9 mouse cellular contexts compared by ENCODE assay signal in genomic region chr10:80345122-80345521, GRCm38 (mm10). TPM values are rescaled to one million over a fixed set of nuclear protein-coding genes. Genes with fewer than 3 reads are reported as not detected.
DNase-seq lines count a peak whose midpoint lies in the region; ATAC-seq and TF ChIP-seq lines count a peak whose summit lies in the region.
"Had no signal": no experiment of that assay in that cellular context is flagged by ENCODE, and none has a peak within 500 bp of the region (broad histone marks: within the 10 kb centered on the region; RNA-seq: fewer than 3 reads in every experiment).

No protein-coding gene starts in this region.

- H3K36me3 ChIP-seq in limb, embryonic 13.5 days = no peaks in the 10 kb centered on the region
- H3K36me3 ChIP-seq in stomach, embryonic 14.5 days (ENCODE audit: control insufficient read depth, insufficient read depth, low read length) = no peaks in the 10 kb centered on the region

- DNase-seq in gastrocnemius, adult 2 months = peak; percentile 68
- no peak for DNase-seq in gastrocnemius, postnatal 4 days (ENCODE audit: low spot score in 2 of 2)
- peak; percentile 48 for DNase-seq in retina, postnatal 1 day
- DNase-seq in retina, embryonic 14.5 days (ENCODE audit: low spot score) = no peak
- no peak for DNase-seq in adrenal gland, postnatal 4 days (ENCODE audit: low spot score in 2 of 2)
- no peak for DNase-seq in adrenal gland, adult 18-20 months (ENCODE audit: low spot score in 2 of 2)
- DNase-seq: cerebellum, adult 18-20 months had no signal

- no peak for TF ChIP-seq CTCF in gastrocnemius, adult 2 months (IDR thresholded peaks at IDR 0.05)

- H3K4me3 ChIP-seq in gastrocnemius, adult 2 months = peak overlapping the region; percentile 70
- H3K4me3 ChIP-seq in limb, embryonic 13.5 days = peak overlapping the region; percentile 16
- H3K4me3 ChIP-seq in stomach, embryonic 14.5 days (ENCODE audit: low read depth, low read length) = 0 out of 2 replicates have a peak overlapping the region, but pooled peaks have one; percentile 5

- WGBS in limb, embryonic 13.5 days = under 1% methylated on average over 15 of the region's 16 CpGs
- 4% methylated on average over 16 of the region's 16 CpGs for WGBS in stomach, embryonic 14.5 days

- peaks cover 100% of the 10 kb centered on the region for H3K27me3 ChIP-seq in limb, embryonic 13.5 days
- peaks cover 67% of the 10 kb centered on the region for H3K27me3 ChIP-seq in stomach, embryonic 14.5 days (ENCODE audit: control insufficient read depth, insufficient read depth, low read length)

- peaks cover 51% of the 10 kb centered on the region for H3K4me1 ChIP-seq in limb, embryonic 13.5 days
- H3K4me1 ChIP-seq in stomach, embryonic 14.5 days (ENCODE audit: control insufficient read depth, insufficient read depth, low read length) = peaks cover 40% of the 10 kb centered on the region

- H3K9ac ChIP-seq in limb, embryonic 13.5 days = peak overlapping the region; percentile 31; the same call in 1 of the 2 replicates
- H3K9ac ChIP-seq in stomach, embryonic 14.5 days (replicated peaks; ENCODE audit: low read depth, low read length) = no peak overlapping the region

- H3K4me2 ChIP-seq in limb, embryonic 13.5 days (replicated peaks) = peak overlapping the region; percentile 34
- H3K4me2 ChIP-seq in stomach, embryonic 14.5 days (replicated peaks; ENCODE audit: low read depth, low read length) = peak overlapping the region; percentile 17; the same call in 1 of the 2 replicates

- no peak for ATAC-seq in limb, embryonic 13.5 days (ENCODE audit: low FRiP score, low read depth)
- ATAC-seq in stomach, embryonic 14.5 days (ENCODE audit: insufficient number of reproducible peaks, insufficient read depth, low FRiP score, low read depth) = no peak

- intact Hi-C loops in gastrocnemius, adult 2 months (cut with DNase I) = no loop called here

- peak overlapping the region; percentile 86 for H3K27ac ChIP-seq in gastrocnemius, adult 2 months
- H3K27ac ChIP-seq in limb, embryonic 13.5 days = no peak overlapping the region
- H3K27ac ChIP-seq in stomach, embryonic 14.5 days (ENCODE audit: low read length) = no peak overlapping the region

- H3K9me3 ChIP-seq in limb, embryonic 13.5 days = no peaks in the 10 kb centered on the region
- H3K9me3 ChIP-seq in stomach, embryonic 14.5 days (ENCODE audit: control insufficient read depth, low read depth, low read length) = no peaks in the 10 kb centered on the region

RNA-seq across cellular contexts. Expression of gene Adamtsl5, which starts 3.1 kb away (rescaled TPM):
- total RNA-seq in gastrocnemius, adult 2 months (2021) = 10 to 100 TPM; 26.2 to 43.3 TPM
- total RNA-seq in gastrocnemius, postnatal 4 days (2021) = 10 to 100 TPM; 15.5 to 16.5 TPM
- 2.0 and 2.4 TPM in 2 replicates for polyA plus RNA-seq in limb, embryonic 13.5 days (2015; fragmentation: Nextera tagmentation; extraction: Ambion mirVana)
- 13.6 and 13.8 TPM in 2 replicates for polyA plus RNA-seq in stomach, embryonic 14.5 days (2014; fragmentation: Nextera tagmentation; extraction: Ambion mirVana)
- total RNA-seq in adrenal gland, postnatal 4 days (2021) = 10 to 100 TPM; 12.8 to 13.2 TPM
- 10 to 100 TPM in 1 of 2 experiments, 1 to 10 TPM in 1; 5.1 to 11.5 TPM for total RNA-seq in adrenal gland, adult 18-20 months (2021)

RNA-seq across cellular contexts. Expression of gene Plk5, which starts 11.1 kb away (rescaled TPM):
- under 1 TPM; 0.10 to 0.45 TPM for total RNA-seq in gastrocnemius, adult 2 months (2021)
- under 1 TPM in 1 of 2 experiments, not detected in 1; 0.34 TPM for total RNA-seq in gastrocnemius, postnatal 4 days (2021)
- polyA plus RNA-seq in limb, embryonic 13.5 days (2015; fragmentation: Nextera tagmentation; extraction: Ambion mirVana) = 1.2 and 2.2 TPM in 2 replicates
- polyA plus RNA-seq in stomach, embryonic 14.5 days (2014; fragmentation: Nextera tagmentation; extraction: Ambion mirVana) = 0.30 and 0.62 TPM in 2 replicates
- total RNA-seq in adrenal gland, postnatal 4 days (2021) = under 1 TPM in 1 of 2 experiments, not detected in 1; 0.36 TPM
- under 1 TPM; 0.19 to 0.27 TPM for total RNA-seq in adrenal gland, adult 18-20 months (2021)

RNA-seq across cellular contexts. Expression of gene Reep6, which starts 15.4 kb away (rescaled TPM):
- 1 to 10 TPM; 1.5 to 2.5 TPM for total RNA-seq in gastrocnemius, adult 2 months (2021)
- 1 to 10 TPM; 2.7 to 4.1 TPM for total RNA-seq in gastrocnemius, postnatal 4 days (2021)
- polyA plus RNA-seq in limb, embryonic 13.5 days (2015; fragmentation: Nextera tagmentation; extraction: Ambion mirVana) = 6.1 and 6.3 TPM in 2 replicates
- 18.0 and 18.5 TPM in 2 replicates for polyA plus RNA-seq in stomach, embryonic 14.5 days (2014; fragmentation: Nextera tagmentation; extraction: Ambion mirVana)
- total RNA-seq in adrenal gland, postnatal 4 days (2021) = 10 to 100 TPM; 13.1 to 26.7 TPM
- 10 to 100 TPM; 10.2 to 20.8 TPM for total RNA-seq in adrenal gland, adult 18-20 months (2021)

RNA-seq across cellular contexts. Expression of gene Pcsk4, which starts 15.8 kb away (rescaled TPM):
- total RNA-seq in gastrocnemius, adult 2 months (2021) = 1 to 10 TPM in 1 of 2 experiments, under 1 TPM in 1; 0.84 to 1.0 TPM
- total RNA-seq in gastrocnemius, postnatal 4 days (2021) = 1 to 10 TPM; 1.0 to 1.5 TPM
- 4.8 and 6.5 TPM in 2 replicates for polyA plus RNA-seq in limb, embryonic 13.5 days (2015; fragmentation: Nextera tagmentation; extraction: Ambion mirVana)
- 4.5 and 5.6 TPM in 2 replicates for polyA plus RNA-seq in stomach, embryonic 14.5 days (2014; fragmentation: Nextera tagmentation; extraction: Ambion mirVana)
- total RNA-seq in adrenal gland, postnatal 4 days (2021) = 1 to 10 TPM; 7.7 to 7.8 TPM
- 1 to 10 TPM; 1.6 to 3.1 TPM for total RNA-seq in adrenal gland, adult 18-20 months (2021)

RNA-seq across cellular contexts. Expression of gene 2310011J03Rik, which starts 24.8 kb away (rescaled TPM):
- total RNA-seq in gastrocnemius, adult 2 months (2021) = 1 to 10 TPM; 5.7 to 8.1 TPM
- 10 to 100 TPM; 16.7 to 17.6 TPM for total RNA-seq in gastrocnemius, postnatal 4 days (2021)
- 50.7 and 51.2 TPM in 2 replicates for polyA plus RNA-seq in limb, embryonic 13.5 days (2015; fragmentation: Nextera tagmentation; extraction: Ambion mirVana)
- polyA plus RNA-seq in stomach, embryonic 14.5 days (2014; fragmentation: Nextera tagmentation; extraction: Ambion mirVana) = 39.6 and 43.0 TPM in 2 replicates
- total RNA-seq in adrenal gland, postnatal 4 days (2021) = 10 to 100 TPM; 30.8 to 31.2 TPM
- total RNA-seq in adrenal gland, adult 18-20 months (2021) = 10 to 100 TPM; 25.0 to 28.9 TPM

Comparison
In these comparisons a context has a peak if more than half of its experiments do, and no peak if none do; other contexts are left out.
1. DNase-seq: peak in gastrocnemius, adult 2 months (single experiment) and retina, postnatal 1 day (single experiment); none in gastrocnemius, postnatal 4 days (0 of 2), retina, embryonic 14.5 days (single experiment), adrenal gland, postnatal 4 days (0 of 2) and adrenal gland, adult 18-20 months (0 of 2).
2. H3K4me3 ChIP-seq: peak in every context shown above with its lines; median percentile 70 in gastrocnemius, adult 2 months; 16 in limb, embryonic 13.5 days; 5 in stomach, embryonic 14.5 days.